Mouse (Mus musculus) heart, adult 2 months (tissue): ENCODE results near the gene Tmem144. TPM values are rescaled to one million over a fixed set of nuclear protein-coding genes. Genes with fewer than 3 reads are reported as not detected.

Source experiments
- DNase-seq, 2 experiments: peaks; one replicate each; pipeline ENCODE4 v3.0.0; 2021
- H3K27ac ChIP-seq: fragments of 200-600 bp; 2 replicates; pipeline ENCODE4 v1.8.1; 2022
- H3K27me3 ChIP-seq: fragments of 200-500 bp; 2 replicates; pipeline ENCODE4 v1.6.1; 2012; ENCODE audit warnings: mild to moderate bottlenecking, low read length, inconsistent platforms, mixed read lengths; ENCODE audit not compliant: control insufficient read depth, insufficient read depth
- H3K36me3 ChIP-seq: fragments of 200-500 bp; 2 replicates; pipeline ENCODE4 v1.6.1; 2012; ENCODE audit warnings: low read length, inconsistent platforms; ENCODE audit not compliant: control insufficient read depth, insufficient read depth
- H3K4me1 ChIP-seq: fragments of 200-500 bp; 2 replicates; pipeline ENCODE4 v1.6.1; 2011; ENCODE audit warnings: low read length; ENCODE audit not compliant: control insufficient read depth, insufficient read depth
- H3K4me3 ChIP-seq: fragments of 200-600 bp; 2 replicates; pipeline ENCODE4 v1.8.1; 2022
- H3K79me2 ChIP-seq: fragments of 200-500 bp; replicated peaks from 2 replicates; pipeline ENCODE4 v1.6.1; 2012; ENCODE audit warnings: mild to moderate bottlenecking, inconsistent platforms, low read length, moderate library complexity, mixed read lengths; ENCODE audit not compliant: control insufficient read depth, insufficient read depth
- H3K9ac ChIP-seq: fragments of 200-500 bp; 2 replicates; pipeline ENCODE4 v1.6.1; 2012; ENCODE audit warnings: low read depth, mild to moderate bottlenecking, control low read depth, inconsistent platforms, low read length, mixed read lengths
- CTCF ChIP-seq: fragments of 200-600 bp; IDR thresholded peaks from 2 replicates; pipeline ENCODE4 v1.8.1; 2022; ENCODE audit warnings: antibody characterized with exemption, mild to moderate bottlenecking, moderate library complexity
- EP300 ChIP-seq: fragments of 200-500 bp; IDR thresholded peaks from 2 replicates; pipeline ENCODE4 v1.6.1; 2011; ENCODE audit warnings: low read depth, low read length, control low read depth; ENCODE audit not compliant: insufficient read depth
- POLR2A ChIP-seq: fragments of 200-500 bp; IDR thresholded peaks from 2 replicates; pipeline ENCODE4 v1.6.1; 2011; ENCODE audit warnings: mild to moderate bottlenecking, low read depth, low read length, control low read depth; ENCODE audit not compliant: insufficient read depth
- WGBS: fragments of 180-500 bp; shearing (Covaris S2); methylation state at CpG from one replicate; pipeline ENCODE4 v1.1.7; 2018; 5-methylcytosine and 5-hydroxymethylcytosine counted together
- intact Hi-C: fragments of 180-260 bp; cut with DNase I; formaldehyde crosslinking; loops from one replicate; pipeline ENCODE4 v1.15.1; 2025
- polyA plus RNA-seq: library from polyadenylated mRNA; depleted of rRNA; stranded (reverse); fragments of >200 nt; gene quantifications from 2 replicates; pipeline ENCODE4 v1.2.3, GENCODE M21; 2012
- total RNA-seq, 2 experiments: library from RNA; stranded (reverse); gene quantifications; 2 replicates each; pipeline ENCODE4 v1.2.3; 2021

The Tmem144 gene
- total and polyA plus RNA-seq, 3 experiments, result 5.7 to 15.6 (median 11.4) TPM

DNA sequence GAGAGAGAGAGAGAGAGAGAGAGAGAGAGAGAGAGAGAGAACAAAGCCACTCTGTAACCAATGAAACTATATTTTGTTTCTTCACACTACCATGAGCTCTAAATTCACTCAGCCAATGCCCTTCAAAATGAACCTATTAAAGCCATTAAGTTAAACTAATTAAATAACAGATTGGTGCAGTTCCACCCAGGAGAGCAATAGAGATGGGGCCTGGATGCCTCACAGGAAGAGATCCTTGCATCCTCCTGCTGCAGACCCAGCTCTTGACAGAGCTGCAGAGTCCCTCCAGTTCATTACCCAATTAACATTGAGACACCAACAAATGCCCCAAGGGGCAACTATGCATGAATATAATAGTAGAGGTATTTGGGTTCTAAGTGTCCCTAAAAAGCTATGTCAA lies 23.3 kb downstream of the Tmem144 start:
- no peaks in the 10 kb centered on the region for H3K27me3 ChIP-seq
- TF ChIP-seq POLR2A (no peak), CTCF (no peak), EP300 (no peak)
- intact Hi-C loops, result no loop called here
- H3K36me3 ChIP-seq, result no peaks in the 10 kb centered on the region; the same call in 1 of the 2 replicates
- no peak overlapping the region for H3K4me3 ChIP-seq
- no peak overlapping the region for H3K27ac ChIP-seq
- H3K79me2 ChIP-seq, result no peaks in the 10 kb centered on the region
- no peak overlapping the region for H3K9ac ChIP-seq
- H3K4me1 ChIP-seq, result peaks cover 1% of the 10 kb centered on the region; the same call in 1 of the 2 replicates
- DNase-seq, result no peak

DNA sequence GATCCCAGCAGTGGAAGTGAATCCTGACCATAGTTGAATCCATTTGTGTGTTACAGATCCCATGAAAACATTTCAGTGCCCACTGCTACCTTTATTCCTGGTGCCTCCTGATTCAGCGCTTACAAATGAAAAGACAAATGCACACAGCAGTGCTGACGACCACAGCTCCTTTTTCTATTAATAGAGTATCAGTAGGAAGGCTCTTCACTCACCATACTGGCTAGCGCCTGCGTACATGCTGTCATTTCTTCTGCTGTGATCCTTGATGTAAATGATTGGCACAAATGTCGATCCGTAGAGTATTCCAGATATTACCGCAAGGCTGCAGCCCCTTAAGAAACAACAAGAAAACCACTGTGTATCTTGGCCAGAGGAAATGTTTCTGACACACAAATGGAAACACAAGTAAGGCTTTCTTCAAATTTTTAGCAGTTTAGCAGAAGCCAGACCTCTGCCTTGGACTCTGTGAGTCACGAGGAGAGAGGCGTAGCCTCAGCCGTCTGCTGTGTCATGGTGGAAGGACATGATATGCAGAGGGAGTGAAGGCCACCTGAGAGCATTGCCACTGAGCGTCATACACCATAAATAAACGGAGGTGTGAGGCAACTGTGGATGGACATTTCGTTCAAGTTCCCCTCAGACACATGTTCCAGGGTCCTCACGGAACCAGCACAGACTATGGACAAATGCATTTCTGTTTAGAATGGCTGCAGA lies 27.3 kb downstream of the Tmem144 start:
- H3K27me3 ChIP-seq, result no peaks in the 10 kb centered on the region
- H3K4me1 ChIP-seq, result peaks cover 1% of the 10 kb centered on the region; the same call in 1 of the 2 replicates
- TF ChIP-seq POLR2A, result no peak
- TF ChIP-seq CTCF, result no peak
- TF ChIP-seq EP300, result 0 out of 2 replicates have a peak, but pooled peaks have one; percentile 18
- DNase-seq, result peak in 1 of 2 experiments; percentile 15
- H3K79me2 ChIP-seq, result no peaks in the 10 kb centered on the region
- peak overlapping the region; percentile 71 for H3K27ac ChIP-seq
- H3K36me3 ChIP-seq, result no peaks in the 10 kb centered on the region; the same call in 1 of the 2 replicates
- intact Hi-C loops, result no loop called here
- H3K4me3 ChIP-seq, result peak overlapping the region; percentile 12; the same call in 1 of the 2 replicates
- 65% methylated on average over 14 of the region's 14 CpGs for WGBS
- peak overlapping the region; percentile 72 for H3K9ac ChIP-seq

DNA sequence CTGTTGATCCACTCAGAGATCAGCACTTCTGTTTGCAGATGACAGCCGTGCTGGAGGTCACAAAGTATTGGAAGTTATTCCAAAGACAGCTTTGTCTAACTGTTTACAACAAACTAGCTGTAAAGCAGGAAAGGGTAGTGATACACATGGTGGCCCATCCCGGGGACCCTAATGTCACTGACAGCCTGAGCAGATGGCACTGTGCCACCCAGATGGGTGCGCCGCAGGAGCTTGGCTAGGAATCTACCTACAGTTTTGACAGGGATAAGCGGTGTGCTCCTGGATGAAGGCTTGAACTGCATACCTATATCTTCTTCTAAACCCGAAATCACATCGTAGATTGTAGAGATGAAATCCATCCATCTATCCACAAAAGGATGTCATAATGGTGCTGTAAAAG lies 29.4 kb downstream of the Tmem144 start:
- no peak for DNase-seq
- H3K27ac ChIP-seq, result no peak overlapping the region
- WGBS, result 97% methylated on average over 7 of the region's 7 CpGs
- intact Hi-C loops, result no loop called here
- H3K4me1 ChIP-seq, result peaks cover 1% of the 10 kb centered on the region; the same call in 1 of the 2 replicates
- no peaks in the 10 kb centered on the region for H3K79me2 ChIP-seq
- H3K27me3 ChIP-seq, result no peaks in the 10 kb centered on the region
- TF ChIP-seq EP300 (no peak), POLR2A (no peak), CTCF (no peak)
- no peak overlapping the region for H3K9ac ChIP-seq
- no peaks in the 10 kb centered on the region; the same call in 1 of the 2 replicates for H3K36me3 ChIP-seq
- H3K4me3 ChIP-seq, result no peak overlapping the region

DNA sequence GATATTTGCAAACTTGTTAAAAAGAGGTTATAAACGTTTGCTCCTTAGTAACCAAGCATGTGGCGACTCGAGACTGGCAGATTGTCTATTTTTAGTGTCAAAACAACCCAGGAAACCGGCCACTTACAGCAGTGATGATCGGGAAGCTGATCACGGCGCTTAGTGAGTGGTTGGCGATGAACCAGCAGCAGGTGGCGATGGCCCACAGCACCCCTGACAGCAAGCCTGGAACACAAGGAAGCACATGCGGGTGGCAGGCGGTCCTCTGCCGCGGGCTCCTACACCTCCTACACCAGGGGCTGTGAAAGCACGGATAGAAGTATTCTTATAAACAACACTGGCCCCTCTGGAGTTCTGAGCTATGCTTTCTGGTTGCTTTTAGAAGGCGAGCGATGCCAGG lies 31.4 kb downstream of the Tmem144 start:
- WGBS, result 70% methylated on average over 16 of the region's 16 CpGs
- DNase-seq, result no peak
- TF ChIP-seq EP300 (no peak), CTCF (no peak), POLR2A (no peak)
- intact Hi-C loops, result no loop called here
- Histone ChIP-seq H3K27me3 (no peaks in the 10 kb centered on the region), H3K79me2 (no peaks in the 10 kb centered on the region), H3K9ac (no peak overlapping the region), H3K27ac (no peak overlapping the region), H3K36me3 (no peaks in the 10 kb centered on the region; the same call in 1 of the 2 replicates), H3K4me1 (peaks cover 1% of the 10 kb centered on the region; the same call in 1 of the 2 replicates), H3K4me3 (no peak overlapping the region)

DNA sequence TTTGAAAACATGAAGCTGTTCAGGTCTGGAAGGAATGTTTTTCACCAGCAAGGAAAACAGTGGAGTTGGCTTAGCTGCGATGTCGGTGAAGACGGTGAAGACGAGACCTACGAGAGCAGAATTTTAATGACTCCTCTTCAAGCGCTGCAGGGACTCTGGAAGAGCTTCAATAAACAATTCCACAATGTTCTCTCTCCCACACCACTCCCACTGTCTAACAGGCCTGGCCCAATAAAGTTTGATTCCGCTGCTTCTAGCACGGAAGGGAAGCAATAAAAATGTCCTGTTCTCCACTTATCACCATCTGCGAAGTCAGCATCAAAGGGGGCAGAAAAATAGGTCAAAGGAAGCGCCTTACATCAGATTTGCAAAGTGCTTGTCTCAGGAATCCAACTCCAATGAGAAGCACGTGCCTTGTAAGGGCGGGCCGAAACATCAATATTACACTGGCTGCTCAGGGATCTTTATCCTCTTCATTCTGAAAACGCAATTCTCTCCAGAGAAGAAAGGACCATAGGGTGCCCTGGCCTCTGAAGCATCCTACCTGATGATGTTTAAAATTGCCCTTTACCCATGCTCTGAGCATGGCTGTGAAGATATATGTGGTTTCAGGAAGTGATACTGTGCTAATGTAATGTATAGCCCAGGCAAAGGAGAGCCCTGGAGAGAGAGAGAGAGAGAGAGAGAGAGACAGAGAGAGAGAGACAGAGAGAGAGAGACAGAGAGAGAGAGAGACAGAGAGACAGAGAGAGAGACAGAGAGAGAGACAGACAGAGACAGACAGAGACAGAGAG lies 34.2 kb downstream of the Tmem144 start:
- H3K79me2 ChIP-seq, result no peaks in the 10 kb centered on the region
- H3K36me3 ChIP-seq, result no peaks in the 10 kb centered on the region; the same call in 1 of the 2 replicates
- H3K27me3 ChIP-seq, result no peaks in the 10 kb centered on the region
- no peak for DNase-seq
- intact Hi-C loops, result no loop called here
- no peak overlapping the region for H3K4me3 ChIP-seq
- no peaks in the 10 kb centered on the region for H3K4me1 ChIP-seq
- H3K27ac ChIP-seq, result no peak overlapping the region
- 82% methylated on average over 14 of the region's 14 CpGs for WGBS
- H3K9ac ChIP-seq, result no peak overlapping the region
- TF ChIP-seq EP300, result no peak
- no peak for TF ChIP-seq POLR2A
- no peak for TF ChIP-seq CTCF
